Mouse (Mus musculus): ENCODE results near the gene Mns1.

- TF ChIP-seq CTCF (IDR thresholded peaks at IDR 0.05; ENCODE audit: borderline replicate concordance, control insufficient read depth, extremely low read depth, insufficient read depth, low read length, poor library complexity) (no peak), POLR2A (IDR thresholded peaks at IDR 0.05; ENCODE audit: control insufficient read depth, extremely low read depth, insufficient read depth, low read length, poor library complexity) (no peak)
Observed at GRCm38 (mm10) chr9:72393238-72393637, 44.6 kb upstream of the Mns1 start.
